Mouse (Mus musculus) intestine, embryonic 15.5 days (tissue): ENCODE results near the gene Myo7a. TPM values are rescaled to one million over a fixed set of nuclear protein-coding genes. Genes with fewer than 3 reads are reported as not detected.

ENCODE experiments used
- ATAC-seq: fragments of 200-750 bp; cut with Nextera tagmentation; 2 replicates; pipeline ENCODE4 v1.8.0; 2017; ENCODE audit warnings: moderate TSS enrichment, moderate library complexity
- H3K27ac ChIP-seq: fragments of 300-500 bp; sonication (generic); 2 replicates; pipeline ENCODE4 v1.5.1; 2015; ENCODE audit warnings: mild to moderate bottlenecking, inconsistent platforms
- H3K27me3 ChIP-seq: fragments of 300-500 bp; sonication (generic); replicated peaks from 2 replicates; pipeline ENCODE4 v1.6.1; 2015; ENCODE audit warnings: inconsistent platforms
- H3K36me3 ChIP-seq: fragments of 300-500 bp; sonication (generic); 2 replicates; pipeline ENCODE4 v1.6.1; 2015; ENCODE audit warnings: inconsistent platforms
- H3K4me1 ChIP-seq: fragments of 300-500 bp; sonication (generic); replicated peaks from 2 replicates; pipeline ENCODE4 v1.6.1; 2015; ENCODE audit warnings: inconsistent platforms
- H3K4me2 ChIP-seq: fragments of 300-500 bp; sonication (generic); replicated peaks from 2 replicates; pipeline ENCODE4 v1.6.1; 2015; ENCODE audit warnings: mild to moderate bottlenecking, inconsistent platforms
- H3K4me3 ChIP-seq: fragments of 300-500 bp; sonication (generic); replicated peaks from 2 replicates; pipeline ENCODE4 v1.5.1; 2015; ENCODE audit warnings: inconsistent platforms
- H3K9ac ChIP-seq: fragments of 300-500 bp; sonication (generic); 2 replicates; pipeline ENCODE4 v1.6.1; 2015; ENCODE audit warnings: inconsistent platforms
- H3K9me3 ChIP-seq: fragments of 300-500 bp; sonication (generic); 2 replicates; pipeline ENCODE4 v1.6.1; 2016; ENCODE audit warnings: inconsistent platforms
- WGBS: fragments of 180-500 bp; shearing (Covaris S2); methylation state at CpG from one replicate; pipeline ENCODE4 v1.1.7; 2015; 5-methylcytosine and 5-hydroxymethylcytosine counted together
- polyA plus RNA-seq: library from polyadenylated mRNA; unstranded; fragments of >200 nt; fragmentation: Nextera tagmentation; extraction: Ambion mirVana; gene quantifications from 2 replicates; pipeline ENCODE4 v1.2.1, GENCODE M21; 2015

Gene Myo7a
- polyA plus RNA-seq, 1 experiment from 2014 or later = 21.5 TPM

GRCm38 (mm10) chr7:98139216-98139615 lies 19.9 kb upstream of the Myo7a start:
- ATAC-seq = no peak
- Histone ChIP-seq H3K4me1 (no peaks in the 10 kb centered on the region), H3K27ac (no peak overlapping the region), H3K36me3 (no peaks in the 10 kb centered on the region), H3K9ac (no peak overlapping the region), H3K4me2 (no peak overlapping the region), H3K27me3 (no peaks in the 10 kb centered on the region), H3K9me3 (no peaks in the 10 kb centered on the region), H3K4me3 (no peak overlapping the region)
- 23% methylated on average over 9 of the region's 9 CpGs for WGBS

GRCm38 (mm10) chr7:98137995-98138394 lies 18.7 kb upstream of the Myo7a start:
- H3K27me3 ChIP-seq = no peaks in the 10 kb centered on the region
- no peak overlapping the region for H3K4me3 ChIP-seq
- H3K4me1 ChIP-seq = no peaks in the 10 kb centered on the region
- no peaks in the 10 kb centered on the region for H3K36me3 ChIP-seq
- no peaks in the 10 kb centered on the region for H3K9me3 ChIP-seq
- no peak overlapping the region for H3K27ac ChIP-seq
- WGBS = 50% methylated on average over 2 of the region's 2 CpGs
- no peak overlapping the region for H3K4me2 ChIP-seq
- H3K9ac ChIP-seq = no peak overlapping the region
- no peak for ATAC-seq

- Histone ChIP-seq H3K27me3 (no peaks in the 10 kb centered on the region), H3K9ac (no peak overlapping the region), H3K4me3 (no peak overlapping the region), H3K4me2 (no peak overlapping the region), H3K27ac (no peak overlapping the region), H3K9me3 (no peaks in the 10 kb centered on the region), H3K4me1 (no peaks in the 10 kb centered on the region), H3K36me3 (no peaks in the 10 kb centered on the region)
- WGBS = 46% methylated on average over 3 of the region's 3 CpGs
- ATAC-seq = no peak
Observed at GRCm38 (mm10) chr7:98137583-98137982, 18.3 kb upstream of the Myo7a start.

DNA sequence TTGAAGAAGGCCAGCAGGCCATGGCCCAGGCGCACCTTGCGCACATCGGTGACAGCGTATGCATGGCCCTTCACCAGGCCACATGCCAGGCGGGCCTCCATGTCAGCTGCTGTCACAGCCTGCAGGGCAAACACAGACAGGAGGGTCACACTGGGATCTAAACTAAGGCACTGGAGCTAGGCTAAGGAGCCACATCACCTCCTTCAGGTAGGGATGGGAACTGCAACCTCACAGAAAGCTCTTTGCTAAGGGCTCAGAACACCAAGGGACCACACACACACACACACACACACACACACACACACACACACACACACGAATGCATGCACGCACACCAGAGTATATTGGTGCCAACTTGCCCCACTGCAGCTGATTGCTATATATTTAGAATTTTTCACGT lies 12.4 kb upstream of the Myo7a start:
- H3K36me3 ChIP-seq = peaks cover 4% of the 10 kb centered on the region; the same call in 1 of the 2 replicates
- no peak overlapping the region for H3K4me3 ChIP-seq
- no peak overlapping the region for H3K27ac ChIP-seq
- no peak for ATAC-seq
- no peaks in the 10 kb centered on the region for H3K27me3 ChIP-seq
- H3K9ac ChIP-seq = no peak overlapping the region
- no peaks in the 10 kb centered on the region for H3K4me1 ChIP-seq
- no peaks in the 10 kb centered on the region for H3K9me3 ChIP-seq
- no peak overlapping the region for H3K4me2 ChIP-seq
- WGBS = 94% methylated on average over 8 of the region's 8 CpGs

DNA sequence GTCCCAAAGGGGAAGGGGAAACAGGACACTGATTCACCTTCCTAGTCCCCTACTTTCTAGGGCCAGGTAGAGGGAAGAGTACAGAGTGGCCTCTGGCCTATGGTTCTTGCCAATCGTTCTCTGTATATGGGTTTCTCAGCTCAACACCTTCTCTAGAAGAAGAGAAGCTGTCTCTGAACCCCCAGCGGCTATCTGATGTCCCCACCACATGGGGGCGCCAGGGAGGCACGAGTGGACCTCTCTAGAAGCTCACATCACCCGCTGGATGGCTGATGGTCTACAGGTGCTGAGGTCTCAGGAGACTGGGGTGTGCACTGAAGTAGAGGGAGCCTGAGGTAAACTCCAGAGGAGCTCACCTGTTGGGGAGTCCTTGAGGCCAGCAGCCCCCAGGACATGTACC lies 6.1 kb upstream of the Myo7a start:
- H3K27ac ChIP-seq = no peak overlapping the region
- H3K4me1 ChIP-seq = peaks cover 5% of the 10 kb centered on the region; the same call in 1 of the 2 replicates
- WGBS = 38% methylated on average over 5 of the region's 5 CpGs

GRCm38 (mm10) chr7:98124701-98125100 lies 5.4 kb upstream of the Myo7a start:
- Histone ChIP-seq H3K36me3 (peaks cover 4% of the 10 kb centered on the region; the same call in 1 of the 2 replicates), H3K27ac (no peak overlapping the region), H3K27me3 (no peaks in the 10 kb centered on the region), H3K4me2 (no peak overlapping the region), H3K4me3 (no peak overlapping the region), H3K9ac (no peak overlapping the region), H3K4me1 (peaks cover 7% of the 10 kb centered on the region), H3K9me3 (no peaks in the 10 kb centered on the region)
- ATAC-seq = no peak
- 31% methylated on average over 5 of the region's 5 CpGs for WGBS

More for the DNA sequence above, 6.1 kb upstream of the Myo7a start:
- Histone ChIP-seq H3K36me3 (peaks cover 4% of the 10 kb centered on the region; the same call in 1 of the 2 replicates), H3K27me3 (no peaks in the 10 kb centered on the region), H3K4me2 (no peak overlapping the region), H3K4me3 (no peak overlapping the region), H3K9me3 (no peaks in the 10 kb centered on the region), H3K9ac (no peak overlapping the region)
- 0 out of 2 replicates have a peak, but pooled peaks have one; percentile 16 for ATAC-seq

DNA sequence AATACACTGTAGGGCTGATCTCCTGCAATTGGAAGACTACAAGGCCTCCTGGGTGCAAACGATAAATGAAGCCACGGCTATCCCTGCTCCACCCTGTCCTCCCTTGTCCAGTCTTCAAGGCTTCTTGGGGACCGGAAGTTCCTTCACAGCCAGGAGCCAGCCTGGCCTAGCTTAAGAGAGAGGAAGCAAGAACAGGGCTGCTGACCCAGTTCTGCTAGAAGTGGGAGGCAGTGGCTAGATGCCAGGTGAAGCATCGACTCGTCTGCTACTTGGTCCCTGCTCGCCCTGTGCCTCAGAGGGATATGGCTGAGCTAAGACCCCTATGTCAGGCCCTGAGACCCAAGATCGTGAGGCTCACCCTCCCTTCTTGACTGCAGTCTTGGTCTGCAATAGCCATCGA lies 2.3 kb upstream of the Myo7a start:
- no peak for ATAC-seq
- H3K4me3 ChIP-seq = no peak overlapping the region
- no peaks in the 10 kb centered on the region for H3K27me3 ChIP-seq
- no peak overlapping the region for H3K27ac ChIP-seq
- peaks cover 15% of the 10 kb centered on the region for H3K4me1 ChIP-seq
- no peak overlapping the region for H3K9ac ChIP-seq
- WGBS = 73% methylated on average over 8 of the region's 8 CpGs
- H3K9me3 ChIP-seq = no peaks in the 10 kb centered on the region
- no peak overlapping the region for H3K4me2 ChIP-seq
- no peaks in the 10 kb centered on the region for H3K36me3 ChIP-seq

- ATAC-seq = no peak
- WGBS = 47% methylated on average over 3 of the region's 3 CpGs
- no peaks in the 10 kb centered on the region for H3K36me3 ChIP-seq
- no peak overlapping the region for H3K4me2 ChIP-seq
- no peaks in the 10 kb centered on the region for H3K9me3 ChIP-seq
- 0 out of 2 replicates have a peak overlapping the region, but pooled peaks have one; percentile 6 for H3K9ac ChIP-seq
- peaks cover 15% of the 10 kb centered on the region for H3K4me1 ChIP-seq
- H3K27ac ChIP-seq = no peak overlapping the region
- H3K27me3 ChIP-seq = no peaks in the 10 kb centered on the region
- no peak overlapping the region for H3K4me3 ChIP-seq
Observed at GRCm38 (mm10) chr7:98121241-98121640, 1.9 kb upstream of the Myo7a start.

DNA sequence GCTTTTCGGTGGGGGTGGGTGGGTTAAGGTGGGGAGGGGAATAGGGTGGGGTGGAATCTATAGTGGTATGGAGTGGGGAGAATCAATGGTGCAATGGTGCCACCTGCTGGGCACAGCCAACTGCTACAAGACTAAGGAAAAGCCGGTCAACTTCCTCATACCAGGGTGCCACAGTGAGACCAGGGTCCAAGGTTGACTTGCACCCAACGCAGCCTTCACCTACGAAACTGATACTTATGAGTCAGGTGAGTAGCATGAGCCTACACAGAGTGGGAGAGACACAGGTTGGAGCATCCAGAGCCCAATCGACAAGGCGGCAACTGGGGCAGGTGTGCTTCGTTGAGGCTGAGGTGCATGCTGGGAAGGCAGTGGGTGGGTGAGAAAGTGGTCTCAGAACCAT lies 1.0 kb upstream of the Myo7a start:
- WGBS = 11% methylated on average over 7 of the region's 7 CpGs
- Histone ChIP-seq H3K4me3 (peak overlapping the region; percentile 15; the same call in 1 of the 2 replicates), H3K9me3 (no peaks in the 10 kb centered on the region), H3K36me3 (no peaks in the 10 kb centered on the region), H3K9ac (0 out of 2 replicates have a peak overlapping the region, but pooled peaks have one; percentile 6), H3K4me2 (peak overlapping the region; percentile 50), H3K27ac (peak overlapping the region; percentile 24; the same call in 1 of the 2 replicates), H3K27me3 (no peaks in the 10 kb centered on the region), H3K4me1 (peaks cover 15% of the 10 kb centered on the region)
- ATAC-seq = peak; percentile 73

- WGBS = 51% methylated on average over 2 of the region's 2 CpGs
- no peak overlapping the region for H3K4me3 ChIP-seq
- no peaks in the 10 kb centered on the region for H3K27me3 ChIP-seq
- H3K9me3 ChIP-seq = no peaks in the 10 kb centered on the region
- H3K4me2 ChIP-seq = no peak overlapping the region
- H3K4me1 ChIP-seq = peaks cover 15% of the 10 kb centered on the region
- peak; percentile 27 for ATAC-seq
- no peak overlapping the region for H3K9ac ChIP-seq
- H3K36me3 ChIP-seq = no peaks in the 10 kb centered on the region
- peak overlapping the region; percentile 33 for H3K27ac ChIP-seq
Observed at GRCm38 (mm10) chr7:98119961-98120232, 573 bp upstream of the Myo7a start.

GRCm38 (mm10) chr7:98117012-98117660 lies 2.2 kb downstream of the Myo7a start:
- Histone ChIP-seq H3K27me3 (0 out of 2 replicates have a peak, but pooled peaks cover 4% of the 10 kb centered on the region), H3K9me3 (no peaks in the 10 kb centered on the region), H3K4me3 (no peak overlapping the region), H3K27ac (no peak overlapping the region), H3K9ac (peak overlapping the region; percentile 40), H3K4me2 (peak overlapping the region; percentile 50; the same call in 1 of the 2 replicates), H3K36me3 (no peaks in the 10 kb centered on the region), H3K4me1 (peaks cover 15% of the 10 kb centered on the region)
- 46% methylated on average over 11 of the region's 11 CpGs for WGBS
- no peak for ATAC-seq

GRCm38 (mm10) chr7:98114656-98115055 lies 4.7 kb downstream of the Myo7a start:
- WGBS = 54% methylated on average over 6 of the region's 6 CpGs
- no peak overlapping the region for H3K4me2 ChIP-seq
- no peaks in the 10 kb centered on the region for H3K9me3 ChIP-seq
- no peak overlapping the region for H3K9ac ChIP-seq
- ATAC-seq = no peak
- peaks cover 9% of the 10 kb centered on the region; the same call in 1 of the 2 replicates for H3K27me3 ChIP-seq
- H3K27ac ChIP-seq = 0 out of 2 replicates have a peak overlapping the region, but pooled peaks have one; percentile 6
- no peak overlapping the region for H3K4me3 ChIP-seq
- H3K4me1 ChIP-seq = peaks cover 14% of the 10 kb centered on the region
- no peaks in the 10 kb centered on the region for H3K36me3 ChIP-seq

DNA sequence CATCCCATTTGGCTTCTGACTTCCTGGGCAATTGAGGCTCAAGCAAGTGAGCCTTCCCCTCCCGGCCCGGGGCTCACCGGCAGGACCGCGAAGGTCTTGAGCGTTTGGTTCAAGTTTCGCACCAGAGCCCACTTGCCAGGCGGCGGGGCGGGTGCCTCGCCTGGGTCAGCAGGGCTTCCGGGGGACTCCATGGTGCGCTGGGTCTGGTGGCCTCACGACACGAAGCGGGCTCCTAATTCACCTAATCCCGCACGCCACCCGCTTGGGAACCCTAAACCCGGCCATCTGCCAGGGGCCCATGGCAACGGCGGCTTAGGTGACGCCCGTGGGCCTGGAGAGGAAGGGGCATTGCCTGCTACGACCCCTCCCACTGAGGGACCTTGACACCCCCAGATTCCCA lies 8.1 kb downstream of the Myo7a start:
- peaks cover 6% of the 10 kb centered on the region; the same call in 1 of the 2 replicates for H3K4me1 ChIP-seq
- H3K9ac ChIP-seq = peak overlapping the region; percentile 13; the same call in 1 of the 2 replicates
- no peaks in the 10 kb centered on the region for H3K36me3 ChIP-seq
- peak overlapping the region; percentile 59 for H3K4me2 ChIP-seq
- WGBS = 11% methylated on average over 25 of the region's 25 CpGs
- ATAC-seq = no peak
- H3K9me3 ChIP-seq = no peaks in the 10 kb centered on the region
- H3K27ac ChIP-seq = no peak overlapping the region
- peak overlapping the region; percentile 19 for H3K4me3 ChIP-seq
- H3K27me3 ChIP-seq = peaks cover 9% of the 10 kb centered on the region; the same call in 1 of the 2 replicates
